Mouse (Mus musculus) CH12.LX (cell line): ENCODE results near the gene Nkx3-2.

Experiments
- CTCF ChIP-seq, 2 experiments: IDR thresholded peaks in 1 of 2; conservative IDR thresholded peaks in 1 of 2; 2 replicates each; pipeline ENCODE4 v1.5.1; 2011 to 2012; ENCODE audit warnings: low read depth in 2 of 2, low read length in 2 of 2, improper control_type of control experiment in 1 of 2, inconsistent platforms in 1 of 2, mild to moderate bottlenecking in 1 of 2, moderate library complexity in 1 of 2
- E2F4 ChIP-seq: IDR thresholded peaks from 2 replicates; pipeline ENCODE4 v1.6.1; 2011; ENCODE audit warnings: low read depth, low read length, improper control_type of control experiment; ENCODE audit not compliant: insufficient replicate concordance
- EP300 ChIP-seq: IDR thresholded peaks from 2 replicates; pipeline ENCODE4 v1.6.1; 2011; ENCODE audit warnings: low read length, improper control_type of control experiment
- GABPA ChIP-seq: IDR thresholded peaks from 2 replicates; pipeline ENCODE4 v1.6.1; 2012; ENCODE audit warnings: low read depth, low read length, improper control_type of control experiment, inconsistent platforms; ENCODE audit not compliant: insufficient replicate concordance
- HCFC1 ChIP-seq: IDR thresholded peaks from 2 replicates; pipeline ENCODE4 v1.6.1; 2012; ENCODE audit warnings: low read depth, mild to moderate bottlenecking, inconsistent platforms, low read length, improper control_type of control experiment
- POLR2A ChIP-seq: IDR thresholded peaks from 2 replicates; pipeline ENCODE4 v1.6.1; 2011; ENCODE audit warnings: low read depth, mild to moderate bottlenecking, improper control_type of control experiment, low read length
- POLR2AphosphoS2 ChIP-seq: IDR thresholded peaks from 2 replicates; pipeline ENCODE4 v1.6.1; 2011; ENCODE audit warnings: low read depth, low read length, improper control_type of control experiment
- UBTF ChIP-seq: IDR thresholded peaks from 2 replicates; pipeline ENCODE4 v1.6.1; 2012; ENCODE audit warnings: low read depth, mild to moderate bottlenecking, inconsistent platforms, low read length, improper control_type of control experiment, moderate library complexity
- ZMIZ1 ChIP-seq: IDR thresholded peaks from 2 replicates; pipeline ENCODE4 v1.6.1; 2012; ENCODE audit warnings: low read depth, mild to moderate bottlenecking, inconsistent platforms, low read length, improper control_type of control experiment

DNA sequence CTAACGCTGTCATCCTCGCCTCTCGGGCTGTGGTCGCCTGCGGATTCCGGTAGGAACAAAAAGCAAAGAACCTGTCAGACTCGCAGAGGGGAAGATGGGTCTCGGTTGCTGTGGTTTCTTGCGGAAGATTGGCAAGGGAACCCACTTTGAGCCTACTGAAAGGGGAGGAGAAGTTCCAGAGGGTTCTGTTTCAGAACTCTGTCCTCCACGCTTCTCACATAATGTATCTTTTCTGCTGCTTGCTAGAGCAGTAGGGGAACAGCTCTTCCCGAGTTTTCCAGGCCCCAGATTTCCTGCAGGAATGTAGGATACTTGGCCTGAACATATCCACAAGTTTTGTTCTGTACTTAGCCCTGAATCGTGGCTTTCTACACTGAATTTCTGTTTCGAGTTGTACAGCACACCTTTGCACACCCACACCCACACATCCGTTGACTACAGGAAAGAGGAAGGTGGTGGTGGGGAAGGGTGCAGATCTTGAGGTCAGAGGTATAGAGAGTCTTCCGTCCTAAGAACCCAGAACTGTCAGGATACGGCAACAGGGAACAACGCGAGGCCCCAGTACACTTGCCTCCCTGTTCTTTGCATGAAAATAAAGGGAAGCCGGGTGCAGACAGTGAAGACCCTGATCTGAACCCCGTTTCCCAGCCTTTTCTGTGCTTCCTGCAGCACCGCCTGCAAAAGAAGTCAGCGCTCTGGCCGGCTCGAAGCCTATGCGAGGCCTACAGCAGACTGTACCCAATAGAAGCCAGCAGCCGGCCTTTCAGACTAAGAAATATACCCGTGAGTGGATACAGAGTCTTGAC, 2.0 kb downstream of the Nkx3-2 start:
- TF ChIP-seq E2F4 = no peak
- no peak for TF ChIP-seq CTCF (conservative IDR thresholded peaks at IDR 0.05 in 1 of 2, IDR thresholded peaks at IDR 0.05 in 1 of 2; ENCODE audit: low read depth in 2 of 2, low read length in 2 of 2)
- TF ChIP-seq POLR2A = no peak
- TF ChIP-seq HCFC1 = no peak
- TF ChIP-seq ZMIZ1 = no peak
- no peak for TF ChIP-seq EP300
- no peak for TF ChIP-seq POLR2AphosphoS2
- no peak for TF ChIP-seq UBTF
- TF ChIP-seq GABPA = no peak
